Mouse (Mus musculus): ENCODE results near the gene Ctf2.

The Ctf2 gene

DNA sequence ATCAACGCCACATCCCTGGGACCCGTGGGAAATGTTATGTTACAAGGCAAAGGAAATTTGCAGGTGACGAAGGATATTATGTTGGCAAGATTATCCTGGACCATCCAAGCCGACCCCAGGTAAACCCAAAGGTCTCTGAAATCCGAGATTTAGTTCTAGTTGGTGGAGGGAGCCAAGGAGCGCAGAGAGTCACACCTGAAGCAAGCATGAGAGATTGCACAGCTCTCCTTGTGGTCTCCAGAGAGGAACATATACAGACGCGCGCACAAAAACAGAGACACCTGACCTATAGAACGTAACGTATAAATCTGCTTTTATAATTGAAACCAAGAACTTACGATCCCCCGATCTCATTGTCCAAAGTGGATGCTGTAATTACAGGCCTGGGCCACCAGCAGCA is 51.4 kb downstream of the Ctf2 start:
- no peak for DNase-seq

DNA sequence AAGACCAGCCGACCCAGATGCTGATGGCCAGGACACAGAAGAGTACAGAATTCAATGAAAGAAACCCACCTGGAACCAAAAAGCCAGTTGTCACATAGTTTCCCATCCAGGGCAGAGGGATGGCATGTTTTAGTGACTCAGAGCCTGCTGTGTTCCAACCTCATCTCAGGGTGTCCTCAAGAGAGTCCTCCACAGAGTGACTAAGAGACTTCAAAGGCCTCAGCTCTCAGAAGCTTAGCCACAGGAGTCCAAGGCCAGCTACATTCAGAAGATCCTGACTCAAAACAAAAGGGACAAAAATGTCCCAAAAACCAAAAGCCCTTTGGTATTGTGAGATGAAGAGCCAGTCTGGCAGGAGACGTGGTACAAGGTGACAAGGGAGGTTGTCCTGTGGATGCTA is 53.2 kb downstream of the Ctf2 start:
- no peak for DNase-seq

DNA sequence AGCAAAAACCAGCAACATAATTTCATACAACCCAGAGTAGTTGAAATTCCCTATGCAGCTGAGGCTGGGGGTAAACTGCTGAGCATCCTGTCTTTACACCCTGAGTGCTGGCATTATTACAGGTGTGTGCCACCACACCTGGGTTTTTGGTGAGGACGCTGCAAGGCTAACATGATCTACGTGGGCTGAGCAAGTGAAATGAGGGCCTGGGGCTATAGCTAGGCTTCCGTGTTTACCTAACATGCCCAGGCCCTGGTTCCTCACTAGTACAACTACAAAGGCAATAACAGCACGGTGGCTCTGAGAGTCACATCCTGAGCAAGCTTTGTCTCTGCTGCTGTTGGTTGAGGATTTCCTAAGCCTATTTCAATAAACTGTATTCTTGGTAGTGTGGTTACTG is 54.4 kb downstream of the Ctf2 start:
- DNase-seq: no peak

DNA sequence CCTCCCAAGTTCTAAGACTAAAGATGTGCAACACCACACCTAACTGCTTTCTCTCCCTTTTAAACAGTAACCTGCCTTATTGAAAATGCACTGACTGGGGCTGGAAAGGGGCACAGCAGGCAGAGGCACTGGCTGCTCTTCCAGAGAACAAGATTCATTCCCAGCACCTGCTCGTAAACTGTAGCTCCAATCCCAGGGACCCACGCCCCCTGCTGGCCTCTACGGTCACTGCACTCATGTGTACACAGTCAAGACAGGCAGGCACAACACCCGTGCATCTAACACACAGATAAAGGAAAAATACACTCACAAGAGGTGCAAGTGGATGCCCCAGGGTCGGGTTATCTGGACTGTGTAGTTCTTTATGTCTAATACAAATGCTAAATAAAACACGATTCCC is 54.9 kb downstream of the Ctf2 start:
- DNase-seq: peak; percentile 63

DNA sequence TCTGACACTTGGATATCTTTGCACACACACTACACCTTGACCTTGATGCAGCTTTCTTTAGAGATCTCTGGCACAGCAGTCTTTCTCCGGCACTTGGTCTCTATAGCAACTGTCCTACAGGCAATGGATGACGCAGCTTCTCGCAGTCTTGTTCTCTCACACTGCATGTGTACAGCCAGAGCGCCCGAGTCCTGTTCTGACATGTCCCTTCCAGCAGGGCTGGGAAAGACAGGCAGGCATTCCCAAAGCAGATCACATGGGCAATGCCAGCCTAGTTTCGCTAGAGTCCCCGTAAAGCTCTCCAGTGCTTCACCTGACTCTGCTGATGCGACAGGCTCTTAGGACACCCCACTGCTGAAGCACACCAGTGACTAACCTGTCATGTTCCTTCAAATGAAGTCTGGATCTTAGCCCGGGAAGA is 56.6 kb downstream of the Ctf2 start:
- DNase-seq: no peak

DNA sequence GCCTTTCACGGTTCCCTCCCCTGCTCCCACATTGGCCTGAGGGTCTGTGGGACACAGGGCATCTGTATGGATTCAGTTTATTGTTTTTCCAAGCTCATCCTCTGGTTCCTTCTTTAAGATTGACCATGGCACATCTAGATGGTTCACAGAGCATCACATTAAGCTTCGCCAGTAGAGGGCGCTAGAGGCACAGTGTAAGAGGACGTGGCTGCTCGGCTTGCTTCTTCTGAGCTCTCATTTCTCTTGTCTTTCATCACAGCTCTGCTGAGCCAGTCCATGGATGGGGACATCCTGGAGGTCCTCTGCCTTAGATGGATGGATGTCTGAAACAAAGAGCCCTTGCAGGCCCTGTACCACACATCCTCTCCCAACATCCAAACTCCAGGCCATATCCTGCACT is 57.0 kb downstream of the Ctf2 start:
- peak; percentile 95 for DNase-seq

DNA sequence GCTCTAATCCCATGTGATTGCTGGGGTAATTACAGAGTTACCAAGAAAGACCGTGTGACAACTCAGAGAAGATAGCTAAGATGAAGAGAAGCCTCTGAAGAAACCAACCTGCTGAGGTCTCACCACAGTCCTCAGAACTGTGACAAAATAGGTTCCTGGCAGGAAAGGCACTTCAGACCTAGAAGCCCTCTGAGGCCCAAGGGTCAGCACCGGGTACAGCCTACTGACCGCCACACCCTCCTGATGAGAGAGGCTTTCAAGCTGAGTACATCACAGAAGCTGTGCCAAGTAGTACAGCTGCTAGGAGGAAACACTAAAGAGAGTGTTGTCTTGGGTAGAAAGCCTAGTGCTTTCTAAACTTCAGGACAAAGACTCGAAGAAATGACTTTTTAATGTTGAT is 59.2 kb downstream of the Ctf2 start:
- DNase-seq: no peak

DNA sequence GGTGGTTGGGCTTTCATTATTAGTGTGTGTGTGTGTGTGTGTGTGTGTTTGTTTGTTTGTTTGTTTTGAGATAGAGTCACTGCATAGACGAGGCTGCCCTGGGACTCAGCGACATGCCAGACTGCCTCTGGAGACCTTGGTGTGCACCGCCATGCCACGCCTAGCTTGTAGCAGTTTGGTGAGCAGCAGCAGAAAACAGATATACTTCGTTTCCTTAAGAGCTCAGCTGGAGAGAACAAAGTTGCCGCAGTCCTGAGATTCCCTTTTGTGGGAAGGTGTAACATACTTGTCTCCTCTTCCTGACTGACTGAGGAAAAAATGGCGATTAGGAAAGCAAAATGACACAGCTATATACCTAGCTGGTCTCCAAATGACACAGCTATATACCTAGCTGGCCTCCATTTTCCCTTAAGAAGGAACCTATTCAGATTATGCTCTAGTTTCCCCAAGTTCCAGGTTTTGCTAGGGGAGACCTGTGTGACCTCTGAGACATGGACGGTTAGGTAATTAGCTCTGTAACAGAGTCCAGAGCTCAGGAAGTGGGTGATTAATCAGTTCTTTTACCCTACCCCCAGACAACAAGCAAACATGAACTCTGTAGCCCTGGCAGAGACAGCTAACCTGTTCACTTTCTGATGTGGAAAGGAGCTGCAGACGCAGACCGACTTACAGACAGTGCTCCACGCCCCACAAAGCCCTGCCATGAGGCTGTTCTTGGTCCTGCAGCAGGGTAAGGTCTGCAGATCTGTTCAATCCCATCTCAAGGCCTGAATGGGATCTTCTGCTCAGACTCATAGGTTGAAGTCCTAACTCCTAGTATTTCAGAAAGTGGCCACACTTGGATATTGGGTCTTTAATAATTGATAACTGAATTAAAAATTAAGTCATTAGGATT is 59.8 kb downstream of the Ctf2 start:
- no peak for DNase-seq

All from lung, postnatal 36 days (tissue).